Mouse (Mus musculus) urinary bladder, postnatal 4 days (tissue): Measurements from ENCODE around the gene Tent5c.

Experiments
- DNase-seq, 2 experiments: peaks; one replicate each; pipeline ENCODE4 v3.0.0; 2021 to 2022; ENCODE audit warnings: low spot score in 2 of 2

Gene Tent5c

GRCm38 (mm10) chr3:100489133-100490009, at the start of gene Tent5c:
Tent5c (minus strand) TSS chr3:100489324.
- DNase-seq = peak; percentile 93 to 97

GRCm38 (mm10) chr3:100536686-100537085, 47.6 kb upstream of the Tent5c start:
- no peak for DNase-seq

GRCm38 (mm10) chr3:100535902-100536301, 46.8 kb upstream of the Tent5c start:
- DNase-seq = no peak

DNA sequence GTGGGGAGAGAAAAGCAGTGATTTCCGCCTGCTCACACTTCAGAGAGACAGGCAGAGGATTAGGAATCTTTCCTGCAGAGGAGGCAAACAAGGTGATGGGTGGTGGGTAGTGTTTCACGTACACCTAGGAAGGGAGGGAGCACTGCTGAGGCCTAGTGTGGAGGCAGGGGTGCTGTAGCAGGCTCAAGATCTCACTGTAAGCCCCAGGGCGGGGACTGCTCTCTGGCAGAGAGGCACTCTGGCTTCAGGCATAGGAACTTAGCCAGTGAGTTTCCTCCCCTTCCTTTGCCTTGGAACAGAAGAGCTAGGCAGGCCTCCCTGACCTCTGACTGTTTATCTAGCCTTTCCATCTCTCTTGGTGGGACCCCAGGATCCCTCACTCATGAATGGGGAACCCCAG, 46.2 kb upstream of the Tent5c start:
- DNase-seq = no peak

DNA sequence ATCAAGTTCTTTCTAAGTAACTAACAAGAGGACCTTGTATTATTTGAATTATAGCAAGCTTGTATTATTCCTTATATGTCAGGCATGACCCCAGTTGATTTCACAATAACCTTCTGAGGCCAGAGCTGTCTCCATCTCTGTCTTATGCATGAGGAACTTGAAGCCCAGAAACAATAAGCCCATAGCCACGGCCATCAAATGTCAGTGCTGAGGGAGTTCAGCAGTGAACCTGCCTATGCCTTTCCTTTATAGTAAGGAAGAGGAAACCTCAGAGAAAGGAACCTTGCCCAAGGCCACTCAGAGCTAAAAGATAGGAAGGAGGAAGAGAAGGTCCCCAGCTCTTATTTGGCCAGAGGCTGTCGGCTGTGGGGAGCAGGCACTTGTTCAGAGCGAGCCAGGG, 45.3 kb upstream of the Tent5c start:
- no peak for DNase-seq

- no peak for DNase-seq
Measured at GRCm38 (mm10) chr3:100533429-100533828, 44.3 kb upstream of the Tent5c start.

- no peak for DNase-seq
Measured at GRCm38 (mm10) chr3:100530919-100531318, 41.8 kb upstream of the Tent5c start.

DNA sequence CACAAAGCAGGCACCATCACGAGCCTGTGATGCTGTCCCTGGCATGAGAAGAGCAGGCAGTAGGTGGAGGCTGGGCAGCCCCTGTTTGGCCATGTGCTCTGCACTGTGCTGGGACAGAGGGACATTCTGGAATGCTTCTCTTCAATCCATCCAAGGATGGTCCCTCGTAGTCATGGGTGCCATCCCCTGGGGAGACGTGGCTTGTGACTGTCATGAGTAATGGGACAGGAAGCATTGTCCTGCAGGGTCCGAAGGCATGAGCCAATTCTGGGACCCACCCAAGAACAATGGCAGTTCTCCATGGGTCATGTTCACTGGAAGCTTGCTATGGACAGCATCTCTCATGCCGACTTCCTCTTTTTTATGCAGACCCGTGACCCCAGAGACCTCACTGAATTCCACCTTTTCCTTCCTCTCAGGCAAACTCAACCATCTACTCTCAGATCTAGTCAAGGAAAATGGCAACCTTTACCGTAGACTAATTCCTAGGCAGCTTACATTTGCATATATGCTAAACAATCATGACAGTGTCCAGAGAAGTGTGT, 41.2 kb upstream of the Tent5c start:
- DNase-seq = no peak

- no peak for DNase-seq
Measured at GRCm38 (mm10) chr3:100522671-100523070, 33.5 kb upstream of the Tent5c start.

GRCm38 (mm10) chr3:100521626-100522025, 32.5 kb upstream of the Tent5c start:
- no peak for DNase-seq

DNA sequence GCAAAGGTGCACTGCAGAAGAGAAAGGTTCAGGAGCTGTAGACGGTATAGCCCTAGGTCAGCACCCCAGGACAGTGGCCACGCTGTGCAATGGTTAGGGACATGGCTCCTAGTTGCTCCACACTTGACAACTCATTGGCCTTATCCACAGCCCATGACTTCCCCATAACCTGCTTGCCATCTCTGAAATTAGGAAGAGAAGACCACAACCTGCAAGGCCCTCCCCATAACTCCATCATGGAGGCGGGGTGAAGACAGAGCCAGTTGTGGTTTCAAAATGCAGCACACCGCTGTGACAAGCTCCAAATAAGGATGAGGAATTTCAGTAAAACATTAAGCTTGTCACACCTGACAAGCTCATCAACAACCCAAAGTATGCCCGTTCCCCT, 26.6 kb upstream of the Tent5c start:
- no peak for DNase-seq

DNA sequence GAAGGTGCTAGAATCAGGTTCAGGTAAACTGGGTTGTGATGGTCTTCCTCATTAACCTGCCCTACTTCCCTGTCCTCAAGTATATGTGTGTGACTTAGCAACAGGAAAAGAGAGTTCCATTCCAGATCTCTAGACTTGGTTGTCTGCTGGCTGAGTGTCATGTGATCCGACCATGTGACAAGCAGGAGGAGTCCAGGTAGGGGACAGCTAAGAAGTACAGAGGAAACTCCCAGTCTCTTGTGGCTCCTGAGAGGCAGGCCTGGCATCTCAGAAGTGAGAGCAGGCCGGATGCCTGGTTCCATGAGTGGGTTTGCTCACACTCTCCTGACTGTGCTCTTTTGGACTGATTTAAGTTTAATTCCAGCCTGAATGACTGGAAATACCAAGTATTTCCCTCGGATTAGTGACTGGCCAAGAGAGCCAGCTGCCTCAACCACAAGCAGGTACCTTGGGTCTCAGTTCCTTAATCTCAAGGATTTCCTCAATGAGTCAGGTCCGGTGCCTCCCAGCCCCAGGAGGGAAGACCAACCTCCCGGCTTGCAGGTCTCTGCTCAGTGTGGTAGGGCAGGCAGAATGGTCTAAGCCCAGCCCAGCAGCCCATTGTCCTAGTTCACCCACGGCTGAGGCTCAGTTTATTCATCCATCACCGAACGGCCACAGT, 26.1 kb upstream of the Tent5c start:
- no peak for DNase-seq

GRCm38 (mm10) chr3:100507174-100507573, 18.1 kb upstream of the Tent5c start:
- no peak for DNase-seq

GRCm38 (mm10) chr3:100506715-100507114, 17.6 kb upstream of the Tent5c start:
- DNase-seq = no peak

GRCm38 (mm10) chr3:100503882-100504281, 14.8 kb upstream of the Tent5c start:
- DNase-seq = no peak

- DNase-seq = no peak
Measured at GRCm38 (mm10) chr3:100502516-100502915, 13.4 kb upstream of the Tent5c start.

DNA sequence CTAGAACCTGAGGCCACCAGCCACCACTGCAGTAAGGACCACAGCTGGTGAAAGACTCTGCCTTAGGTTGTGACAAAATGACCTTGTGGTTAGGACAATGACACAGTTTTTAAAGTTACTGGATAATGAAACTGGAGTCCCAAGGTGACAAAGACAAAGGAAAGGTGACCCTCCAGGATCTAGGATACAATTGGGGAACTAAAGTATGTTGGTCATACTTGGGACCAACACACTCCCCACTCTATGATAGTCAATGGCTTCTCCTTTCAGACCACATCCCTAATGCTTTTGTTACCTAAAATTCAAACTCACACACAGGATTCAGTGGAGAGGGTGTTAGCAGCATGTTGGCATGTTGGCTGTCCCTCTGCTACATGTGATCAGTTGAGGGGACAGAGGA, 12.8 kb upstream of the Tent5c start:
- no peak for DNase-seq

- no peak for DNase-seq
Measured at GRCm38 (mm10) chr3:100496081-100496480, 7.0 kb upstream of the Tent5c start.

DNA sequence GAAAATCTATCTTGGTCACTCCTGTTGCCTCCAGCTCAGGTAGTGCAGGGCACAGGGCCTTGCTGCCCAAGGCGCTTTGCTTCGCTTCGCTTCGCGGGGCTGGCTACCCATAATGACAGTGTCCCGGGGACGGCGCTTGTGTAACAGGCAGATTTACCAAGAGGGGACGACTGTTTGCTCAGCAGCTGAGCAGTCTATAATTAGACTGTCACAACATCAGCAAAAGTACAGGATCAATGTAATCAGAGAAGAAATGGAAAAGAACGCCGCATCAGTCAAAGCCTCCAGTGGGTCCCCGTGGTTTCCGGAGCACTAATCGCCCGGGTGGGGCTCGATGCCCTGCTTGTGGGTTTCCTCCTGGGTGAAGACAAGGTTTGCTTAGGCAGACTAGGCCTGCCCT, 6.3 kb upstream of the Tent5c start:
- no peak for DNase-seq

DNA sequence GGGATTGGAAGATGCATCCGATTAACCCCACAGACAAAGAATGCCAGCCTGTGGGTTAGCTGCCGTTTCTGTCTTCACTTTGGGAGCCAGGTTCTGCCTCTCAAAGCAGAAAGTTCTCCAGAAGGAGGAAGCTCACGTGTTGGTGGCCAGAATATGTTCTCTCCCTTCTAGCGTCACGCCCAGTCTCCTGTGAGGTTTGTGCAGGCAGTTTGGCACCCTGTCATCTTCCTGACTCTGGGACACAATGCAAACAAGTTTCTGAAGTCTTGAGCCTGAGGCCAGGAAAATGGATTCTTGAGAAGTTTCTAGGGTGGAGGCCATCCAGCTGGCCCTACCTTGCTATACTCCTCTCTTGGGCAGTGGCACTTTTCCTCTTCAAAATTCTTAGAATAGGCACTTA, 5.8 kb upstream of the Tent5c start:
- DNase-seq = no peak

- DNase-seq = no peak
Measured at GRCm38 (mm10) chr3:100490010-100490300, 831 bp upstream of the Tent5c start.

DNA sequence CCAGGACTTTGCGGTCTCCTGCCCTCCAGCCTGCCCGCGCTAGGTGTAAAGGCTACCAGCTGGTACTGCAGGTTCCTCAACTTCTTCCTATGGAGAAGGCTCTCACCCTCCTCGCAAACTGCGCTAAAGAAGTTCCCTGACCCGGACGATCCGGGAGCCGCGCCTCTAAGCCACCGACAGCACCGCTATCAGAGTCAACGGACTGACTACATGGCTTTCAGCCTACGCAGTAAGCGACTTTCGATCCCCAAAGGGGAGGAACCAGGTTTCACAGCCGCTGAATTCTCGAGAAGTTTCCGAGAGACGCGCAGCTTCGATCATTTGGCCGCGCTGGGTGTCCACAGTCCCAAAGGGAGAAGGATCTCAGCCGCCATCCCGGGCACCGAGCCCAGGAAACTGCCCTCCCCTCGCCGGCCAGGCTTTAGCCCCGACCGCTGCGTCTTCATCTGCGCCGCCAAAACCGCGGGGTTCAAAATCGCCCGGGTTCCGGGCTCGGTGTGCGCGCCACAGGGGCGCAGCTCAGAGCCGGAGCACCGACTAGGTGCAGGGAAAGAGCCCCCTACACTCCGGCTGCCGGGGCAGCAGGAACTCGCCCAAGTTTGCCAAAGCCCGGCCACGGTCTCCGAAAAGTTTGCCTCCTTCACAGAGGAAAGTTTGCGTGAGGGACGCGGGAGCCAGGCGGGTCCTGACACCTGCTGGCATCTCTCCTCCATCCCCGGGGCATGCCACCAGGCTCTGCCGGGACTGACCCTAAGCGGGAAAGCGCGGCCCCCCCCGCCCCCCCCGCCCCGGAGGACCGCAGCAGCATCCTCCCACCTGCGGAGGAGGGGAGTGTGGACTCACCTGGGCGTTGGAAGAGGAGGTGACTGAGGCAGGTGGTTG, 632 bp downstream of the Tent5c start:
- DNase-seq = peak; percentile 62 to 77
